Mouse (Mus musculus) MEL (cell line): ENCODE data around the gene Med8.

Experiments
- CTCF ChIP-seq, 3 experiments: IDR thresholded peaks in 2 of 3; conservative IDR thresholded peaks in 1 of 3; 2 replicates each; pipeline ENCODE4 v1.5.1; 2011 to 2012; ENCODE audit warnings: low read length in 3 of 3, low read depth in 2 of 3, mild to moderate bottlenecking in 2 of 3, improper control_type of control experiment in 1 of 3, inconsistent platforms in 1 of 3, mixed read lengths in 1 of 3, moderate library complexity in 1 of 3; ENCODE audit not compliant: control insufficient read depth in 1 of 3, insufficient read depth in 1 of 3, poor library complexity in 1 of 3, severe bottlenecking in 1 of 3
- MYB ChIP-seq: IDR thresholded peaks from 2 replicates; pipeline ENCODE4 v1.6.1; 2011; ENCODE audit warnings: mild to moderate bottlenecking, low read depth, low read length, improper control_type of control experiment
- POLR2A ChIP-seq, 2 experiments: IDR thresholded peaks; 2 replicates each; pipeline ENCODE4 v1.6.1; 2011 to 2012; ENCODE audit warnings: low read length in 2 of 2, mild to moderate bottlenecking in 2 of 2, control low read depth in 1 of 2, improper control_type of control experiment in 1 of 2, low read depth in 1 of 2, moderate library complexity in 1 of 2; ENCODE audit not compliant: control insufficient read depth in 1 of 2, insufficient read depth in 1 of 2, poor library complexity in 1 of 2

- TF ChIP-seq CTCF (IDR thresholded peaks at IDR 0.05 in 2 of 3, conservative IDR thresholded peaks at IDR 0.05 in 1 of 3; ENCODE audit: control insufficient read depth in 1 of 3, insufficient read depth in 1 of 3, low read depth in 2 of 3, low read length in 3 of 3, poor library complexity in 1 of 3, severe bottlenecking in 1 of 3): no peak
- no peak for TF ChIP-seq MYB
- TF ChIP-seq POLR2A (IDR thresholded peaks at IDR 0.05; ENCODE audit: control insufficient read depth in 1 of 2, insufficient read depth in 1 of 2, low read depth in 1 of 2, low read length in 2 of 2, poor library complexity in 1 of 2): no peak
Measured at GRCm38 (mm10) chr4:118375999-118376398, 33.1 kb upstream of the Med8 start.
